Mouse (Mus musculus) thymus, postnatal 25 days (tissue): Measurements from ENCODE around the gene Sptlc2.
"Not testable (repeated sequence)": the region's sequence is repeated elsewhere in the genome, so short reads cannot be mapped to it uniquely, and the experiment has no call there.

ENCODE experiments used
- DNase-seq: peaks from one replicate; pipeline ENCODE4 v3.0.0; 2022

Gene Sptlc2

GRCm38 (mm10) chr12:87328025-87328424 is 60.1 kb downstream of the Sptlc2 start:
- DNase-seq: no peak

- no peak for DNase-seq
Measured at GRCm38 (mm10) chr12:87327610-87328009, 60.5 kb downstream of the Sptlc2 start.

- no peak for DNase-seq
Measured at GRCm38 (mm10) chr12:87325452-87325851, 62.7 kb downstream of the Sptlc2 start.

GRCm38 (mm10) chr12:87319229-87319628 is 68.9 kb downstream of the Sptlc2 start:
- no peak for DNase-seq

GRCm38 (mm10) chr12:87317951-87318350 is 70.2 kb downstream of the Sptlc2 start:
- no peak for DNase-seq

- DNase-seq: no peak
Measured at GRCm38 (mm10) chr12:87313098-87313497, 75.1 kb downstream of the Sptlc2 start.

GRCm38 (mm10) chr12:87306584-87306844 is 81.6 kb downstream of the Sptlc2 start:
- DNase-seq: not testable (repeated sequence)

GRCm38 (mm10) chr12:87305767-87306583 is 82.2 kb downstream of the Sptlc2 start:
- no peak for DNase-seq

GRCm38 (mm10) chr12:87301189-87301588 is 87.0 kb downstream of the Sptlc2 start:
- no peak for DNase-seq

GRCm38 (mm10) chr12:87300441-87300690 is 87.8 kb downstream of the Sptlc2 start:
- DNase-seq: no peak

- no peak for DNase-seq
Measured at GRCm38 (mm10) chr12:87299657-87300440, 88.3 kb downstream of the Sptlc2 start, which contains the start of gene Ism2. Gene Ism2 (minus strand): TSS chr12:87299705.

GRCm38 (mm10) chr12:87299037-87299656 is 89.0 kb downstream of the Sptlc2 start:
- no peak for DNase-seq

GRCm38 (mm10) chr12:87293934-87294333 is 94.2 kb downstream of the Sptlc2 start:
- no peak for DNase-seq

GRCm38 (mm10) chr12:87289100-87289499 is 99.1 kb downstream of the Sptlc2 start:
- DNase-seq: no peak

GRCm38 (mm10) chr12:87284726-87285125 is 103.4 kb downstream of the Sptlc2 start:
- no peak for DNase-seq

- no peak for DNase-seq
Measured at GRCm38 (mm10) chr12:87284268-87284667, 103.9 kb downstream of the Sptlc2 start.

GRCm38 (mm10) chr12:87283706-87284105 is 104.4 kb downstream of the Sptlc2 start:
- DNase-seq: no peak

- DNase-seq: no peak
Measured at GRCm38 (mm10) chr12:87282743-87283142, 105.4 kb downstream of the Sptlc2 start.

- DNase-seq: no peak
Measured at GRCm38 (mm10) chr12:87281766-87282165, 106.4 kb downstream of the Sptlc2 start.

- DNase-seq: no peak
Measured at GRCm38 (mm10) chr12:87279879-87280278, 108.3 kb downstream of the Sptlc2 start.

- no peak for DNase-seq
Measured at GRCm38 (mm10) chr12:87279350-87279749, 108.8 kb downstream of the Sptlc2 start.

GRCm38 (mm10) chr12:87278118-87278730 is 109.9 kb downstream of the Sptlc2 start:
- DNase-seq: no peak

GRCm38 (mm10) chr12:87277251-87277650 is 110.9 kb downstream of the Sptlc2 start:
- not testable (repeated sequence) for DNase-seq
